Mouse (Mus musculus) kidney, postnatal 0 days (tissue): ENCODE data around the gene Mex3d. TPM values are rescaled to one million over a fixed set of nuclear protein-coding genes. Genes with fewer than 3 reads are reported as not detected.

Experiments
- ATAC-seq: fragments of 200-750 bp; cut with Nextera tagmentation; replicated peaks from 2 replicates; pipeline ENCODE4 v1.8.0; 2017; ENCODE audit warnings: low read depth, moderate number of reproducible peaks, moderate TSS enrichment, moderate library complexity; ENCODE audit not compliant: low FRiP score
- DNase-seq: peaks from one replicate; pipeline ENCODE4 v3.0.0-alpha.2; 2016; ENCODE audit warnings: low spot score
- H3K27ac ChIP-seq: fragments of 300-500 bp; sonication (generic); 2 replicates; pipeline ENCODE4 v1.5.1; 2014; ENCODE audit warnings: mild to moderate bottlenecking
- H3K27me3 ChIP-seq: fragments of 300-500 bp; sonication (generic); 2 replicates; pipeline ENCODE4 v1.6.1; 2014; ENCODE audit warnings: low read length, mixed read lengths; ENCODE audit not compliant: insufficient read depth
- H3K36me3 ChIP-seq: fragments of 300-500 bp; sonication (generic); 2 replicates; pipeline ENCODE4 v1.6.1; 2014; ENCODE audit warnings: low read length, mixed read lengths; ENCODE audit not compliant: insufficient read depth
- H3K4me1 ChIP-seq: fragments of 300-500 bp; sonication (generic); replicated peaks from 2 replicates; pipeline ENCODE4 v1.6.1; 2014; ENCODE audit warnings: antibody characterized with exemption, low read length, mixed read lengths; ENCODE audit not compliant: insufficient read depth
- H3K4me2 ChIP-seq: fragments of 300-500 bp; sonication (generic); 2 replicates; pipeline ENCODE4 v1.6.1; 2014; ENCODE audit warnings: mild to moderate bottlenecking, low read length, moderate library complexity, mixed read lengths
- H3K4me3 ChIP-seq: fragments of 300-500 bp; sonication (generic); replicated peaks from 2 replicates; pipeline ENCODE4 v1.5.1; 2014; ENCODE audit warnings: low read depth, low read length
- H3K9ac ChIP-seq: fragments of 300-500 bp; sonication (generic); 2 replicates; pipeline ENCODE4 v1.6.1; 2014; ENCODE audit warnings: low read depth, low read length
- H3K9me3 ChIP-seq: fragments of 300-500 bp; sonication (generic); replicated peaks from 2 replicates; pipeline ENCODE4 v1.6.1; 2016; ENCODE audit warnings: low read length, inconsistent platforms, mixed read lengths
- CTCF ChIP-seq: IDR thresholded peaks from 2 replicates; pipeline ENCODE4 v1.5.1; 2016; ENCODE audit warnings: antibody characterized with exemption, low read depth, mild to moderate bottlenecking, moderate library complexity
- WGBS: fragments of 180-500 bp; shearing (Covaris S2); extraction: QIAGEN DNeasy Blood & Tissue Kit; methylation state at CpG from one replicate; pipeline ENCODE4 v1.1.7; 2014; 5-methylcytosine and 5-hydroxymethylcytosine counted together
- polyA plus RNA-seq: library from polyadenylated mRNA; unstranded; fragments of >200 nt; fragmentation: Nextera tagmentation; extraction: Ambion mirVana; gene quantifications from 2 replicates; pipeline ENCODE4 v1.2.1, GENCODE M21; 2015

Mex3d gene
- polyA plus RNA-seq, 1 experiment from 2014 or later: 7.8 TPM

GRCm38 (mm10) chr10:80432936-80433512, 45.6 kb upstream of the Mex3d start:
- Histone ChIP-seq H3K36me3 (peaks cover 16% of the 10 kb centered on the region), H3K4me3 (peak overlapping the region; percentile 97), H3K4me1 (peaks cover 8% of the 10 kb centered on the region; the same call in 1 of the 2 replicates), H3K4me2 (peak overlapping the region; percentile 85), H3K9ac (peak overlapping the region; percentile 99), H3K27ac (peak overlapping the region; percentile 96), H3K27me3 (no peaks in the 10 kb centered on the region), H3K9me3 (no peaks in the 10 kb centered on the region)
- WGBS: 1% methylated on average over 37 of the region's 60 CpGs
- DNase-seq (peak; percentile 69), ATAC-seq (peak; percentile 1; the same call in 1 of the 2 replicates)
- TF ChIP-seq CTCF: no peak

- Histone ChIP-seq H3K27ac (peak overlapping the region; percentile 96; the same call in 1 of the 2 replicates), H3K27me3 (no peaks in the 10 kb centered on the region), H3K36me3 (peaks cover 21% of the 10 kb centered on the region), H3K4me3 (peak overlapping the region; percentile 97), H3K4me2 (peak overlapping the region; percentile 85), H3K9ac (peak overlapping the region; percentile 99), H3K9me3 (no peaks in the 10 kb centered on the region), H3K4me1 (peaks cover 8% of the 10 kb centered on the region; the same call in 1 of the 2 replicates)
- ATAC-seq: no peak
- TF ChIP-seq CTCF: no peak
- DNase-seq: no peak
- 1% methylated on average over 4 of the region's 4 CpGs for WGBS
Measured at GRCm38 (mm10) chr10:80432387-80432785, 44.9 kb upstream of the Mex3d start.

- Histone ChIP-seq H3K27me3 (no peaks in the 10 kb centered on the region), H3K4me3 (peak overlapping the region; percentile 97), H3K4me1 (peaks cover 8% of the 10 kb centered on the region; the same call in 1 of the 2 replicates), H3K27ac (no peak overlapping the region), H3K9me3 (no peaks in the 10 kb centered on the region), H3K36me3 (peaks cover 26% of the 10 kb centered on the region), H3K9ac (peak overlapping the region; percentile 99), H3K4me2 (peak overlapping the region; percentile 85)
- TF ChIP-seq CTCF: no peak
- DNase-seq: no peak
- no peak for ATAC-seq
- WGBS: 9% methylated on average over 15 of the region's 16 CpGs
Measured at GRCm38 (mm10) chr10:80431570-80432386, 44.3 kb upstream of the Mex3d start.

- H3K4me3 ChIP-seq: no peak overlapping the region
- 0 out of 2 replicates have a peak, but pooled peaks cover 8% of the 10 kb centered on the region for H3K4me1 ChIP-seq
- TF ChIP-seq CTCF: no peak
- H3K9ac ChIP-seq: no peak overlapping the region
- H3K9me3 ChIP-seq: no peaks in the 10 kb centered on the region
- DNase-seq (no peak), ATAC-seq (no peak)
- H3K4me2 ChIP-seq: no peak overlapping the region
- H3K36me3 ChIP-seq: peaks cover 39% of the 10 kb centered on the region
- whole genome bisulfite sequencing: 60% methylated on average over 8 of the region's 8 CpGs
- no peak overlapping the region; the same call in 1 of the 2 replicates for H3K27ac ChIP-seq
- H3K27me3 ChIP-seq: no peaks in the 10 kb centered on the region
Measured at GRCm38 (mm10) chr10:80430375-80430980, 43.0 kb upstream of the Mex3d start.

- Histone ChIP-seq H3K4me2 (no peak overlapping the region), H3K9me3 (no peaks in the 10 kb centered on the region), H3K9ac (no peak overlapping the region), H3K36me3 (peaks cover 46% of the 10 kb centered on the region), H3K27me3 (no peaks in the 10 kb centered on the region), H3K4me1 (0 out of 2 replicates have a peak, but pooled peaks cover 8% of the 10 kb centered on the region), H3K27ac (no peak overlapping the region), H3K4me3 (no peak overlapping the region)
- ATAC-seq: no peak
- no peak for DNase-seq
- no peak for TF ChIP-seq CTCF
- WGBS: 72% methylated on average over 8 of the region's 8 CpGs
Measured at GRCm38 (mm10) chr10:80429800-80430199, 42.3 kb upstream of the Mex3d start.

GRCm38 (mm10) chr10:80425041-80425440, 37.6 kb upstream of the Mex3d start:
- no peaks in the 10 kb centered on the region for H3K27me3 ChIP-seq
- TF ChIP-seq CTCF: peak; percentile 26; the same call in 1 of the 2 replicates
- H3K4me1 ChIP-seq: no peaks in the 10 kb centered on the region
- no peaks in the 10 kb centered on the region for H3K9me3 ChIP-seq
- ATAC-seq: no peak
- DNase-seq: no peak
- H3K36me3 ChIP-seq: peaks cover 80% of the 10 kb centered on the region
- 94% methylated on average over 3 of the region's 3 CpGs for WGBS
- no peak overlapping the region for H3K4me3 ChIP-seq
- H3K9ac ChIP-seq: no peak overlapping the region
- no peak overlapping the region for H3K4me2 ChIP-seq
- no peak overlapping the region for H3K27ac ChIP-seq
